Mouse (Mus musculus) liver, postnatal 0 days (tissue): ENCODE results near the gene Ncoa1.

Experiments used
- CTCF ChIP-seq: sonication (generic); IDR thresholded peaks from 2 replicates; pipeline ENCODE4 v1.5.1; 2016; ENCODE audit warnings: antibody characterized with exemption, low read depth
- EP300 ChIP-seq: IDR thresholded peaks from 2 replicates; pipeline ENCODE4 v1.6.1; 2016; ENCODE audit warnings: antibody characterized with exemption, low read depth, mild to moderate bottlenecking

DNA sequence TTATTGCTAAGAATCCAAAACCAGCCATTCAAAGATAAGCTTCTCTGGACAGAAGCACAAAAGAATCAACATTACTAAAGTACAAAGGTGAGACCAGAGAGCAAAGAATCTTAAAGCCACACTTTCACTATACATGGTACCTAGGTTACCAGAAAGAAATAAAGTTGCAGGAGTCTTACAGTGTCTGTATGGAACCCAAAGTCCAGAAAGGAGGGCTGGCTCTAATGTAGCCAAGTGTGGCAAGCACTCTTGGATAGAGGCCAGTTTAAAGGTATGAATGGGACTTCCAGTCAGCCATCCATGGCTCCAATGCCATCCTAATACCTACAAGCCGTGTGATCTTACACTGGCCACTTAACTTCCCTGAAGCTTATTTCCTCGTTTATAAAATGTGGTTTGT lies 7.9 kb downstream of the Ncoa1 start:
- TF ChIP-seq EP300 (no peak), CTCF (no peak)
